Mouse (Mus musculus) fibroblast of lung, adult 2 months (primary cell): ENCODE results near the gene P4hb.
"Not testable (repeated sequence)": the region's sequence is repeated elsewhere in the genome, so short reads cannot be mapped to it uniquely, and the experiment has no call there.

Source experiments
- DNase-seq: peaks from one replicate; pipeline ENCODE4 v3.0.0-alpha.2; 2011; ENCODE audit warnings: low read depth

Gene P4hb

GRCm38 (mm10) chr11:120538955-120539284 is 34.1 kb downstream of the P4hb start:
- no peak for DNase-seq

GRCm38 (mm10) chr11:120538485-120538884 is 34.6 kb downstream of the P4hb start:
- no peak for DNase-seq

GRCm38 (mm10) chr11:120535804-120536203 is 37.2 kb downstream of the P4hb start:
- DNase-seq: no peak

- no peak for DNase-seq
Measured at GRCm38 (mm10) chr11:120535145-120535544, 37.9 kb downstream of the P4hb start.

- DNase-seq: no peak
Measured at GRCm38 (mm10) chr11:120534093-120534492, 39.0 kb downstream of the P4hb start.

- no peak for DNase-seq
Measured at GRCm38 (mm10) chr11:120531646-120532045, 41.4 kb downstream of the P4hb start.

GRCm38 (mm10) chr11:120530085-120530964 is 42.7 kb downstream of the P4hb start, which contains the start of gene Gcgr:
Gene Gcgr, plus strand, starts transcription at chr11:120530699.
- no peak for DNase-seq

- DNase-seq: no peak
Measured at GRCm38 (mm10) chr11:120528903-120529302, 44.1 kb downstream of the P4hb start.

- DNase-seq: no peak
Measured at GRCm38 (mm10) chr11:120527690-120528354, 45.2 kb downstream of the P4hb start.

GRCm38 (mm10) chr11:120525959-120526358 is 47.1 kb downstream of the P4hb start:
- DNase-seq: no peak

- DNase-seq: no peak
Measured at GRCm38 (mm10) chr11:120522581-120522980, 50.5 kb downstream of the P4hb start.

- DNase-seq: no peak
Measured at GRCm38 (mm10) chr11:120520967-120521540, 52.0 kb downstream of the P4hb start.

- DNase-seq: no peak
Measured at GRCm38 (mm10) chr11:120520498-120520897, 52.6 kb downstream of the P4hb start.

GRCm38 (mm10) chr11:120519738-120520137 is 53.3 kb downstream of the P4hb start:
- DNase-seq: peak; percentile 45

GRCm38 (mm10) chr11:120518558-120518957 is 54.5 kb downstream of the P4hb start:
- DNase-seq: no peak

GRCm38 (mm10) chr11:120518027-120518426 is 55.0 kb downstream of the P4hb start:
- peak; percentile 81 for DNase-seq

- no peak for DNase-seq
Measured at GRCm38 (mm10) chr11:120517147-120517546, 55.9 kb downstream of the P4hb start.

GRCm38 (mm10) chr11:120515611-120516010 is 57.4 kb downstream of the P4hb start:
- no peak for DNase-seq

- DNase-seq: not testable (repeated sequence)
Measured at GRCm38 (mm10) chr11:120514262-120514661, 58.8 kb downstream of the P4hb start.

GRCm38 (mm10) chr11:120512790-120513453 is 60.1 kb downstream of the P4hb start:
- no peak for DNase-seq

GRCm38 (mm10) chr11:120510375-120511030 is 62.5 kb downstream of the P4hb start:
- no peak for DNase-seq
